8 mouse cellular contexts compared by ENCODE assay signal in genomic region chr17:33951021-33951946, GRCm38 (mm10). TPM values are rescaled to one million over a fixed set of nuclear protein-coding genes. Genes with fewer than 3 reads are reported as not detected.
DNase-seq lines count a peak whose midpoint lies in the region; ATAC-seq and TF ChIP-seq lines count a peak whose summit lies in the region.

Gene B3galt4 (minus strand): TSS chr17:33951488.

- peaks cover 38% of the 10 kb centered on the region for H3K36me3 ChIP-seq in ES-Bruce4 (ENCODE audit: control insufficient read depth, insufficient read depth, low read length, poor library complexity, severe bottlenecking)
- peaks cover 85% of the 10 kb centered on the region for H3K36me3 ChIP-seq in forebrain, embryonic 10.5 days (replicated peaks)
- H3K36me3 ChIP-seq in heart, embryonic 16.5 days (ENCODE audit: control insufficient read depth, insufficient read depth), result peaks cover 29% of the 10 kb centered on the region
- H3K36me3 ChIP-seq in neural tube, embryonic 15.5 days, result peaks cover 39% of the 10 kb centered on the region

- peak; percentile 61 for ATAC-seq in heart, embryonic 16.5 days (replicated peaks; ENCODE audit: extremely low read depth, insufficient read depth, low FRiP score)
- peak; percentile 80 for ATAC-seq in neural tube, embryonic 15.5 days (ENCODE audit: low FRiP score)

- H3K4me2 ChIP-seq in heart, embryonic 16.5 days (ENCODE audit: low read depth, low read length), result peak within 1 kb of the TSS; percentile 98
- H3K4me2 ChIP-seq in neural tube, embryonic 15.5 days, result peak within 1 kb of the TSS; percentile 96

- peak; percentile 4 for TF ChIP-seq POLR2A in ES-Bruce4 (IDR thresholded peaks at IDR 0.05; ENCODE audit: insufficient read depth, low read length)
- TF ChIP-seq POLR2A in lung, adult 2 months (IDR thresholded peaks at IDR 0.05; ENCODE audit: borderline replicate concordance, extremely low read depth, low read depth, low read length), result peak; percentile 60; the same call in 1 of the 2 replicates

- H3K4me3 ChIP-seq in ES-Bruce4 (ENCODE audit: low read depth, low read length), result peak within 1 kb of the TSS; percentile 48
- H3K4me3 ChIP-seq in forebrain, embryonic 10.5 days, result peak within 1 kb of the TSS; percentile 56
- peak within 1 kb of the TSS; percentile 63 for H3K4me3 ChIP-seq in heart, embryonic 16.5 days (ENCODE audit: low read length)
- H3K4me3 ChIP-seq in lung, adult 2 months (replicated peaks; ENCODE audit: extremely low read depth, low read depth, low read length), result peak within 1 kb of the TSS; percentile 88
- peak within 1 kb of the TSS; percentile 59 for H3K4me3 ChIP-seq in neural tube, embryonic 15.5 days (replicated peaks)

- H3K9ac ChIP-seq in ES-Bruce4 (ENCODE audit: low read depth, poor library complexity, severe bottlenecking), result peak within 1 kb of the TSS; percentile 7
- H3K9ac ChIP-seq in heart, embryonic 16.5 days (ENCODE audit: low read length), result peak within 1 kb of the TSS; percentile 78
- H3K9ac ChIP-seq in neural tube, embryonic 15.5 days (replicated peaks), result peak within 1 kb of the TSS; percentile 77

- peak within 1 kb of the TSS; percentile 56 for H3K27ac ChIP-seq in ES-Bruce4 (ENCODE audit: insufficient read depth, low read length)
- peak within 1 kb of the TSS; percentile 86 for H3K27ac ChIP-seq in forebrain, embryonic 10.5 days
- H3K27ac ChIP-seq in heart, embryonic 16.5 days (ENCODE audit: low read length), result peak within 1 kb of the TSS; percentile 87
- peak within 1 kb of the TSS; percentile 94 for H3K27ac ChIP-seq in neural tube, embryonic 15.5 days (replicated peaks)

- peak; percentile 80 for DNase-seq in brain, embryonic 18.5 days (ENCODE audit: low read depth, low spot score)
- peak; percentile 87 for DNase-seq in forebrain, embryonic 10.5 days (ENCODE audit: extremely low spot score, low spot score)
- DNase-seq in kidney, postnatal 25 days, result peak; percentile 87 to 90
- peak; percentile 63 for DNase-seq in lung, adult 2 months
- DNase-seq in testis, postnatal 10 days (ENCODE audit: low spot score), result peak; percentile 90

- no peak for TF ChIP-seq CTCF in ES-Bruce4 (IDR thresholded peaks at IDR 0.05; ENCODE audit: low read depth, low read length)
- TF ChIP-seq CTCF in lung, adult 2 months (IDR thresholded peaks at IDR 0.05; ENCODE audit: insufficient read depth, low read length), result no peak

- H3K9me3 ChIP-seq in ES-Bruce4 (replicated peaks; ENCODE audit: control insufficient read depth, insufficient read depth, low read length, poor library complexity, severe bottlenecking), result no peaks in the 10 kb centered on the region
- H3K9me3 ChIP-seq in forebrain, embryonic 10.5 days, result no peaks in the 10 kb centered on the region
- no peaks in the 10 kb centered on the region for H3K9me3 ChIP-seq in heart, embryonic 16.5 days (replicated peaks; ENCODE audit: control insufficient read depth, low read length)
- H3K9me3 ChIP-seq in neural tube, embryonic 15.5 days (replicated peaks), result no peaks in the 10 kb centered on the region

- WGBS in forebrain, embryonic 10.5 days, result under 1% methylated on average over 45 of the region's 45 CpGs
- WGBS in heart, embryonic 16.5 days, result 1% methylated on average over 45 of the region's 45 CpGs
- WGBS in lung, adult 2 months, result 1% methylated on average over 45 of the region's 45 CpGs
- under 1% methylated on average over 45 of the region's 45 CpGs for WGBS in neural tube, embryonic 15.5 days

- TF ChIP-seq EP300 in ES-Bruce4 (IDR thresholded peaks at IDR 0.05; ENCODE audit: insufficient read depth, low read depth, low read length), result 0 out of 2 replicates have a peak, but pooled peaks have one; percentile 28

- no peaks in the 10 kb centered on the region for H3K4me1 ChIP-seq in ES-Bruce4 (ENCODE audit: control insufficient read depth, insufficient read depth, low read length)
- H3K4me1 ChIP-seq in forebrain, embryonic 10.5 days, result peaks cover 50% of the 10 kb centered on the region
- H3K4me1 ChIP-seq in heart, embryonic 16.5 days (ENCODE audit: control insufficient read depth, insufficient read depth, low read length), result peaks cover 46% of the 10 kb centered on the region
- H3K4me1 ChIP-seq in lung, adult 2 months (ENCODE audit: control insufficient read depth, insufficient read depth, low read length), result peaks cover 17% of the 10 kb centered on the region
- H3K4me1 ChIP-seq in neural tube, embryonic 15.5 days, result peaks cover 71% of the 10 kb centered on the region

- H3K27me3 ChIP-seq in ES-Bruce4 (ENCODE audit: control insufficient read depth, insufficient read depth, low read length, poor library complexity, severe bottlenecking), result no peaks in the 10 kb centered on the region
- H3K27me3 ChIP-seq in forebrain, embryonic 10.5 days (ENCODE audit: poor library complexity, severe bottlenecking), result no peaks in the 10 kb centered on the region
- no peaks in the 10 kb centered on the region for H3K27me3 ChIP-seq in heart, embryonic 16.5 days (ENCODE audit: control insufficient read depth, insufficient read depth, low read length)
- no peaks in the 10 kb centered on the region for H3K27me3 ChIP-seq in neural tube, embryonic 15.5 days (replicated peaks)

RNA-seq across cellular contexts. Expression of gene B3galt4, which starts in this region (rescaled TPM):
- polyA plus RNA-seq in ES-Bruce4 (2011; ENCODE audit: insufficient read depth, insufficient read length, low read depth, missing spikeins), result 3.6 and 4.2 TPM in 2 replicates
- 3.3 and 3.7 TPM in 2 replicates for polyA plus RNA-seq in forebrain, embryonic 10.5 days (2016; fragmentation: Nextera tagmentation; extraction: Ambion mirVana)
- 5.7 and 5.8 TPM in 2 replicates for polyA plus RNA-seq in heart, embryonic 16.5 days (2015; fragmentation: Nextera tagmentation; extraction: Ambion mirVana)
- 11.4 and 12.6 TPM in 2 replicates for polyA plus RNA-seq in lung, adult 2 months (2012; rRNA removed)
- polyA plus RNA-seq in neural tube, embryonic 15.5 days (2015; fragmentation: Nextera tagmentation; extraction: Ambion mirVana), result 11.9 and 13.1 TPM in 2 replicates

Comparison
In these comparisons a context has a peak if more than half of its experiments do, and no peak if none do; other contexts are left out.
1. Peak in every context shown above with its lines: DNase-seq, ATAC-seq, H3K4me3 ChIP-seq and H3K27ac ChIP-seq.
2. H3K9ac ChIP-seq: peak in every context shown above with its lines; median percentile 78 in heart, embryonic 16.5 days; 77 in neural tube, embryonic 15.5 days; 7 in ES-Bruce4.